18 mouse cellular contexts compared by ENCODE assay signal in genomic region chr2:181035186-181035585, GRCm38 (mm10). TPM values are rescaled to one million over a fixed set of nuclear protein-coding genes. Genes with fewer than 3 reads are reported as not detected.
DNase-seq lines count a peak whose midpoint lies in the region; ATAC-seq lines count a peak whose summit lies in the region.
"Had no signal": no experiment of that assay in that cellular context is flagged by ENCODE, and none has a peak within 500 bp of the region (broad histone marks: within the 10 kb centered on the region; RNA-seq: fewer than 3 reads in every experiment).

No protein-coding gene starts in this region.

- H3K9ac ChIP-seq in midbrain, embryonic 11.5 days (ENCODE audit: low read length): no peak overlapping the region
- H3K9ac ChIP-seq in forebrain, embryonic 11.5 days (ENCODE audit: low read length): no peak overlapping the region
- H3K9ac ChIP-seq: embryonic facial prominence, embryonic 12.5 days; forebrain, embryonic 12.5 days had no signal

- peaks cover 13% of the 10 kb centered on the region for H3K27me3 ChIP-seq in midbrain, embryonic 11.5 days (ENCODE audit: control insufficient read depth, insufficient read depth, low read length)
- H3K27me3 ChIP-seq in midbrain, embryonic 10.5 days (ENCODE audit: low read depth, poor library complexity, severe bottlenecking): peaks cover 48% of the 10 kb centered on the region
- peaks cover 12% of the 10 kb centered on the region for H3K27me3 ChIP-seq in forebrain, embryonic 11.5 days (ENCODE audit: control insufficient read depth, insufficient read depth, low read length)

- 84% methylated on average over 7 of the region's 7 CpGs for WGBS in midbrain, embryonic 11.5 days
- WGBS in midbrain, embryonic 10.5 days: 84% methylated on average over 7 of the region's 7 CpGs
- 86% methylated on average over 7 of the region's 7 CpGs for WGBS in forebrain, embryonic 11.5 days

- no peaks in the 10 kb centered on the region; the same call in 1 of the 2 replicates for H3K36me3 ChIP-seq in midbrain, embryonic 11.5 days (ENCODE audit: control insufficient read depth, insufficient read depth, low read length)
- H3K36me3 ChIP-seq in midbrain, embryonic 10.5 days: peaks cover 37% of the 10 kb centered on the region
- no peaks in the 10 kb centered on the region for H3K36me3 ChIP-seq in forebrain, embryonic 11.5 days (ENCODE audit: control insufficient read depth, insufficient read depth, low read length)
- H3K36me3 ChIP-seq: embryonic facial prominence, embryonic 10.5 days; embryonic facial prominence, embryonic 12.5 days; forebrain, embryonic 12.5 days had no signal

- ATAC-seq in midbrain, embryonic 11.5 days (ENCODE audit: low FRiP score): no peak
- ATAC-seq in forebrain, embryonic 11.5 days (replicated peaks; ENCODE audit: low FRiP score): no peak
- ATAC-seq: forebrain, embryonic 14.5 days; forebrain, embryonic 16.5 days had no signal

- no peaks in the 10 kb centered on the region for H3K9me3 ChIP-seq in midbrain, embryonic 11.5 days (ENCODE audit: control insufficient read depth, low read length)
- no peaks in the 10 kb centered on the region for H3K9me3 ChIP-seq in midbrain, embryonic 10.5 days (replicated peaks)
- H3K9me3 ChIP-seq in forebrain, embryonic 11.5 days (ENCODE audit: control insufficient read depth, low read length): no peaks in the 10 kb centered on the region
- H3K9me3 ChIP-seq: embryonic facial prominence, embryonic 10.5 days; embryonic facial prominence, embryonic 12.5 days; forebrain, embryonic 12.5 days had no signal

- H3K27ac ChIP-seq in midbrain, embryonic 11.5 days (ENCODE audit: low read depth, low read length): no peak overlapping the region
- H3K27ac ChIP-seq in midbrain, embryonic 10.5 days (replicated peaks): no peak overlapping the region
- H3K27ac ChIP-seq in forebrain, embryonic 11.5 days (ENCODE audit: low read depth, low read length): no peak overlapping the region
- H3K27ac ChIP-seq: embryonic facial prominence, embryonic 10.5 days; embryonic facial prominence, embryonic 12.5 days; forebrain, embryonic 12.5 days had no signal

- no peak overlapping the region for H3K4me3 ChIP-seq in midbrain, embryonic 11.5 days (ENCODE audit: low read depth, low read length)
- no peak overlapping the region for H3K4me3 ChIP-seq in midbrain, embryonic 10.5 days
- H3K4me3 ChIP-seq in forebrain, embryonic 11.5 days (ENCODE audit: low read depth, low read length): no peak overlapping the region
- H3K4me3 ChIP-seq: embryonic facial prominence, embryonic 10.5 days; embryonic facial prominence, embryonic 12.5 days; forebrain, embryonic 12.5 days had no signal

- DNase-seq in adrenal gland, adult 2 months: peak; percentile 68
- no peak for DNase-seq in adrenal gland, postnatal 25 days
- DNase-seq in midbrain, embryonic 11.5 days (ENCODE audit: low spot score, missing footprints): peak; percentile 26
- no peak for DNase-seq in midbrain, embryonic 10.5 days (ENCODE audit: low spot score)
- DNase-seq in adrenal gland, postnatal 14 days: peak; percentile 51
- DNase-seq in urinary bladder, postnatal 25 days (ENCODE audit: low spot score): no peak
- no peak for DNase-seq in forebrain, embryonic 11.5 days (ENCODE audit: low spot score)
- DNase-seq: cerebellum, adult 11-12 months; cerebellum, adult 2 months; cerebellum, adult 9-10 months; cerebellum, postnatal 10 days; cerebellum, postnatal 25 days had no signal

- no peak overlapping the region for H3K4me2 ChIP-seq in midbrain, embryonic 11.5 days
- no peak overlapping the region for H3K4me2 ChIP-seq in forebrain, embryonic 11.5 days (ENCODE audit: low read depth, low read length, severe bottlenecking)
- H3K4me2 ChIP-seq: embryonic facial prominence, embryonic 12.5 days; forebrain, embryonic 12.5 days had no signal

- peaks cover 6% of the 10 kb centered on the region for H3K4me1 ChIP-seq in midbrain, embryonic 11.5 days (ENCODE audit: control insufficient read depth, insufficient read depth, low read length)
- peaks cover 35% of the 10 kb centered on the region for H3K4me1 ChIP-seq in midbrain, embryonic 10.5 days
- H3K4me1 ChIP-seq in forebrain, embryonic 11.5 days (replicated peaks; ENCODE audit: control insufficient read depth, insufficient read depth, low read length): peaks cover 10% of the 10 kb centered on the region

RNA-seq across cellular contexts. Expression of gene Chrna4, which starts 8.2 kb away (rescaled TPM):
- 10 to 100 TPM in 1 of 2 experiments, 1 to 10 TPM in 1; 6.5 to 35.4 TPM for total RNA-seq in adrenal gland, adult 2 months (2021)
- polyA plus RNA-seq in adrenal gland, adult 2 months (2012; rRNA removed): 8.9 and 13.8 TPM in 2 replicates
- 9.9 and 19.2 TPM in 2 replicates for total RNA-seq in adrenal gland, postnatal 25 days (2021)
- polyA plus RNA-seq in midbrain, embryonic 11.5 days (2014; fragmentation: Nextera tagmentation; extraction: Ambion mirVana): 41.2 and 44.2 TPM in 2 replicates
- 17.9 and 23.8 TPM in 2 replicates for polyA plus RNA-seq in midbrain, embryonic 10.5 days (2016; fragmentation: Nextera tagmentation; extraction: Ambion mirVana)
- total RNA-seq in adrenal gland, postnatal 14 days (2021): 5.6 and 9.6 TPM in 2 replicates
- polyA plus RNA-seq in forebrain, embryonic 11.5 days (2014; fragmentation: Nextera tagmentation; extraction: Ambion mirVana): 18.7 and 19.3 TPM in 2 replicates
- polyA plus RNA-seq: C2C12 had no signal

RNA-seq across cellular contexts. Expression of gene Col20a1, which starts 48.9 kb away (rescaled TPM):
- total RNA-seq in adrenal gland, adult 2 months (2021): 1 to 10 TPM; 1.6 to 3.3 TPM
- 4.3 and 5.4 TPM in 2 replicates for polyA plus RNA-seq in adrenal gland, adult 2 months (2012; rRNA removed)
- total RNA-seq in adrenal gland, postnatal 25 days (2021): 2.6 and 3.4 TPM in 2 replicates
- 0.18 and 0.26 TPM in 2 replicates for polyA plus RNA-seq in midbrain, embryonic 11.5 days (2014; fragmentation: Nextera tagmentation; extraction: Ambion mirVana)
- polyA plus RNA-seq in midbrain, embryonic 10.5 days (2016; fragmentation: Nextera tagmentation; extraction: Ambion mirVana): 0.14 and 0.52 TPM in 2 replicates
- 3.5 and 3.7 TPM in 2 replicates for total RNA-seq in adrenal gland, postnatal 14 days (2021)
- 0.16 and 0.23 TPM in 2 replicates for polyA plus RNA-seq in forebrain, embryonic 11.5 days (2014; fragmentation: Nextera tagmentation; extraction: Ambion mirVana)

Comparison
In these comparisons a context has a peak if more than half of its experiments do, and no peak if none do; other contexts are left out.
1. DNase-seq: peak in adrenal gland, adult 2 months (single experiment), midbrain, embryonic 11.5 days (single experiment) and adrenal gland, postnatal 14 days (single experiment); none in adrenal gland, postnatal 25 days (single experiment), midbrain, embryonic 10.5 days (single experiment), urinary bladder, postnatal 25 days (single experiment) and forebrain, embryonic 11.5 days (single experiment).